Mouse (Mus musculus) liver, embryonic 14.5 days (tissue): ENCODE measurements around the gene Sgsm1. TPM values are rescaled to one million over a fixed set of nuclear protein-coding genes. Genes with fewer than 3 reads are reported as not detected.

Experiments used
- ATAC-seq: fragments of 200-750 bp; cut with Nextera tagmentation; 2 replicates; pipeline ENCODE4 v1.8.0; 2017; ENCODE audit warnings: moderate number of reproducible peaks, mild to moderate bottlenecking, moderate library complexity; ENCODE audit not compliant: insufficient read depth
- DNase-seq, 3 experiments: peaks; one replicate each; pipeline ENCODE4 v3.0.0-alpha.2; 2012 to 2013; ENCODE audit warnings: low read depth in 3 of 3, low spot score in 3 of 3
- H3K27ac ChIP-seq: fragments of 300-500 bp; sonication (generic); 2 replicates; pipeline ENCODE4 v1.5.1; 2014; ENCODE audit warnings: moderate library complexity, mild to moderate bottlenecking, control low read depth, inconsistent platforms
- H3K27me3 ChIP-seq: fragments of 300-500 bp; sonication (generic); 2 replicates; pipeline ENCODE4 v1.6.1; 2014; ENCODE audit warnings: mild to moderate bottlenecking, low read length, moderate library complexity; ENCODE audit not compliant: control insufficient read depth, insufficient read depth
- H3K36me3 ChIP-seq: fragments of 300-500 bp; sonication (generic); replicated peaks from 2 replicates; pipeline ENCODE4 v1.6.1; 2014; ENCODE audit warnings: low read depth; ENCODE audit not compliant: control insufficient read depth, insufficient read depth
- H3K4me1 ChIP-seq, 2 experiments: fragments of 200-500 bp in 1 of 2; fragments of 300-500 bp in 1 of 2; sonication (generic) in 1 of 2; replicated peaks; 2 replicates each; pipeline ENCODE4 v1.6.1; 2012 to 2014; ENCODE audit warnings: antibody characterized with exemption in 1 of 2, inconsistent platforms in 1 of 2, low read length in 1 of 2; ENCODE audit not compliant: control insufficient read depth in 2 of 2, insufficient read depth in 2 of 2
- H3K4me2 ChIP-seq: fragments of 300-500 bp; sonication (generic); 2 replicates; pipeline ENCODE4 v1.6.1; 2014; ENCODE audit warnings: low read depth, mild to moderate bottlenecking, control low read depth, moderate library complexity
- H3K4me3 ChIP-seq, 2 experiments: fragments of 200-500 bp in 1 of 2; fragments of 300-500 bp in 1 of 2; sonication (generic) in 1 of 2; 2 replicates each; pipeline ENCODE4 v1.5.1; 2012 to 2014; ENCODE audit warnings: low read depth in 2 of 2, low read length in 2 of 2, mild to moderate bottlenecking in 2 of 2, control low read depth in 1 of 2, inconsistent platforms in 1 of 2, moderate library complexity in 1 of 2; ENCODE audit not compliant: insufficient read depth in 1 of 2
- H3K9ac ChIP-seq: fragments of 300-500 bp; sonication (generic); replicated peaks from 2 replicates; pipeline ENCODE4 v1.6.1; 2014; ENCODE audit warnings: mild to moderate bottlenecking, control low read depth, moderate library complexity
- H3K9me3 ChIP-seq: fragments of 300-500 bp; sonication (generic); 2 replicates; pipeline ENCODE4 v1.6.1; 2016; ENCODE audit warnings: low read length, mixed read lengths; ENCODE audit not compliant: control insufficient read depth
- CTCF ChIP-seq: IDR thresholded peaks from 2 replicates; pipeline ENCODE4 v1.5.1; 2016; ENCODE audit warnings: antibody characterized with exemption, low read depth, control low read depth
- EP300 ChIP-seq: IDR thresholded peaks from 2 replicates; pipeline ENCODE4 v1.6.1; 2016; ENCODE audit warnings: antibody characterized with exemption, low read depth
- WGBS: fragments of 180-500 bp; shearing (Covaris S2); extraction: QIAGEN DNeasy Blood & Tissue Kit; methylation state at CpG from one replicate; pipeline ENCODE4 v1.1.7; 2014; ENCODE audit not compliant: insufficient replicate concordance; 5-methylcytosine and 5-hydroxymethylcytosine counted together
- polyA plus RNA-seq, 2 experiments: library from polyadenylated mRNA; depleted of rRNA in 1 of 2; stranded (reverse) in 1 of 2; unstranded in 1 of 2; fragments of >200 nt; fragmentation: Nextera tagmentation in 1 of 2; extraction: Ambion mirVana in 1 of 2; gene quantifications; 2 replicates each; pipeline versions ENCODE4 v1.2.1 to v1.2.3; 2012 to 2014

Sgsm1 gene
- polyA plus RNA-seq, 2 experiments, result 1.4 to 1.5 TPM

- no peak overlapping the region for H3K27ac ChIP-seq
- no peak overlapping the region for H3K4me3 ChIP-seq
- DNase-seq (no peak), ATAC-seq (no peak)
- TF ChIP-seq CTCF (no peak), EP300 (no peak)
- H3K27me3 ChIP-seq, result no peaks in the 10 kb centered on the region; the same call in 1 of the 2 replicates
- H3K4me1 ChIP-seq, result no peaks in the 10 kb centered on the region
- no peak overlapping the region for H3K9ac ChIP-seq
- H3K9me3 ChIP-seq, result no peaks in the 10 kb centered on the region
- 77% methylated on average over 7 of the region's 7 CpGs for WGBS
- H3K4me2 ChIP-seq, result no peak overlapping the region
- no peaks in the 10 kb centered on the region for H3K36me3 ChIP-seq
Measured at GRCm38 (mm10) chr5:113281557-113281956, 29.0 kb downstream of the Sgsm1 start.

GRCm38 (mm10) chr5:113280138-113280856 is 30.3 kb downstream of the Sgsm1 start:
- Histone ChIP-seq H3K27me3 (no peaks in the 10 kb centered on the region; the same call in 1 of the 2 replicates), H3K9me3 (no peaks in the 10 kb centered on the region), H3K4me1 (no peaks in the 10 kb centered on the region), H3K36me3 (no peaks in the 10 kb centered on the region), H3K4me3 (peak overlapping the region; percentile 3 to 17; a peak in 2 of 4 replicates), H3K27ac (no peak overlapping the region), H3K9ac (no peak overlapping the region), H3K4me2 (peak overlapping the region; percentile 18; the same call in 1 of the 2 replicates)
- ATAC-seq, result peak; percentile 65
- peak in 1 of 3 experiments; percentile 13 for DNase-seq
- no peak for TF ChIP-seq EP300
- TF ChIP-seq CTCF, result no peak
- WGBS, result 25% methylated on average over 15 of the region's 15 CpGs

DNA sequence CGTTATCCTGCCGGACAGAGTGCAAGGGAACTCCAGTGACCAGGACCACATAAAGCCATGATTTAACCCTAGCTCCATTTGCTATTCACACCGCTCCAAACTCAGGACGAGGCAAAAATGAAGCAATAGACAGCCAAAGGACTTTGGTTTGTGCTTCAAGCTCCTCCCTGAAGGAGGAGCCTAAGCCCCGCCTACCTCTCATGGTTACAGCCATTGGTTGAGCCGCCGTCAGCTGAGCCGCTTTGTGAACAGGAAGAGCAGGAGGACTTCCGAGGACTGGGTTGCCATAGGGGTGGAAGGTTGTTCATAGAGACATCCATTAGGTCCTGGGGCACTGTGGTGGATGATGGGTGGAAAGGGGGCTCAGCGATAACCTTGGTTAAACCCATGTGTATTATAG is 34.7 kb downstream of the Sgsm1 start:
- Histone ChIP-seq H3K36me3 (no peaks in the 10 kb centered on the region), H3K4me2 (no peak overlapping the region), H3K27me3 (no peaks in the 10 kb centered on the region), H3K9me3 (no peaks in the 10 kb centered on the region), H3K4me3 (no peak overlapping the region), H3K27ac (no peak overlapping the region), H3K9ac (no peak overlapping the region), H3K4me1 (no peaks in the 10 kb centered on the region)
- no peak for ATAC-seq
- no peak for DNase-seq
- WGBS, result 67% methylated on average over 10 of the region's 10 CpGs
- no peak for TF ChIP-seq EP300
- no peak for TF ChIP-seq CTCF

DNA sequence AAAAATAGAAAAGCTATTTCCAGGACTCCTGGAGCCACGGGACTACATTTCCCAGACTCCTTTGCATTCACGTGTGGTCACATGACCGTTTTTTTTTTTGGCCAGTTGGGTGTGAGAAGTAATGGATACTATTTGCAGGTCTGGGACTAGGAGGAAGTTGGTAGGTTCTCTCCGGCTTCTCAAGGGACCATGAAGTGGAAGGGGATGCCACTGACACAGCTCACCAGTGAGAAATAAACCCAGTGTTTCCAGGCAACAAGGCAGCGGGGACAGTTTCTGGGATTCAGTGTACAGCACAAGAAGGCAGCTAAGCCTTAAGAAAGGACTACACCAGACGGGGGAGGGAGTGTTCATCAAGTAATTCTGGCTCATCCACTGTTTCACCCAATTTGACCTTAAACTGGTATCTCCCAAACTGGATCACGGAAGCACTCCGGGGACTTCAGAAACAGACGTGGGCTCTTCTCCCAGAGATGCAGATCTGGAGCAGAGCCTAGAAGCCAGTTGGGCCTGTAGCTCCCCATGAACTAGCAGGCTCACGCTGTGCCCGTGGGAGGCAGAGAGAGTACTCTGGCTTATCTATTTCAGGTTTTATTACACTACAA is 39.3 kb downstream of the Sgsm1 start:
- no peak for DNase-seq
- 54% methylated on average over 11 of the region's 11 CpGs for WGBS
- no peaks in the 10 kb centered on the region for H3K9me3 ChIP-seq
- no peak overlapping the region for H3K9ac ChIP-seq
- no peaks in the 10 kb centered on the region for H3K27me3 ChIP-seq
- no peaks in the 10 kb centered on the region for H3K4me1 ChIP-seq
- H3K27ac ChIP-seq, result no peak overlapping the region
- ATAC-seq, result no peak
- H3K36me3 ChIP-seq, result no peaks in the 10 kb centered on the region
- no peak overlapping the region for H3K4me3 ChIP-seq
- no peak overlapping the region for H3K4me2 ChIP-seq
- no peak for TF ChIP-seq CTCF
- TF ChIP-seq EP300, result no peak

GRCm38 (mm10) chr5:113270043-113270442 is 40.5 kb downstream of the Sgsm1 start:
- H3K27me3 ChIP-seq, result no peaks in the 10 kb centered on the region
- no peaks in the 10 kb centered on the region for H3K9me3 ChIP-seq
- DNase-seq (no peak), ATAC-seq (no peak)
- H3K4me1 ChIP-seq, result no peaks in the 10 kb centered on the region
- no peak overlapping the region for H3K4me3 ChIP-seq
- no peak overlapping the region for H3K4me2 ChIP-seq
- no peak overlapping the region for H3K9ac ChIP-seq
- 51% methylated on average over 3 of the region's 3 CpGs for WGBS
- no peak overlapping the region for H3K27ac ChIP-seq
- no peaks in the 10 kb centered on the region for H3K36me3 ChIP-seq
- TF ChIP-seq CTCF (peak; percentile 52), EP300 (no peak)
